Mouse (Mus musculus): ENCODE results near the gene Grsf1. TPM values are rescaled to one million over a fixed set of nuclear protein-coding genes. Genes with fewer than 3 reads are reported as not detected.

The Grsf1 gene
- polyA plus RNA-seq, 1 experiment from 2014 or later: 59.0 TPM

Other genes with a start within 250 kb of the Grsf1 start
- gene Ambn, start 220.2 kb downstream of the Grsf1 start, polyA plus RNA-seq (2015; fragmentation: Nextera tagmentation; extraction: Ambion mirVana): not detected in 2 replicates
- not detected in 2 replicates for gene Enam, start 188.2 kb downstream of the Grsf1 start, polyA plus RNA-seq (2015; fragmentation: Nextera tagmentation; extraction: Ambion mirVana)
- gene Jchain, start 148.3 kb downstream of the Grsf1 start, polyA plus RNA-seq (2015; fragmentation: Nextera tagmentation; extraction: Ambion mirVana): 0.11 and 0.17 TPM in 2 replicates
- gene Utp3, start 121.7 kb downstream of the Grsf1 start, polyA plus RNA-seq (2015; fragmentation: Nextera tagmentation; extraction: Ambion mirVana): 73.1 and 78.0 TPM in 2 replicates
- gene Rufy3, start 111.1 kb downstream of the Grsf1 start, polyA plus RNA-seq (2015; fragmentation: Nextera tagmentation; extraction: Ambion mirVana): 15.3 and 16.8 TPM in 2 replicates
- gene Mob1b, start 44.7 kb upstream of the Grsf1 start, polyA plus RNA-seq (2015; fragmentation: Nextera tagmentation; extraction: Ambion mirVana): 10.3 and 12.1 TPM in 2 replicates
- 41.4 and 47.1 TPM in 2 replicates for gene Dck, start 88.8 kb upstream of the Grsf1 start, polyA plus RNA-seq (2015; fragmentation: Nextera tagmentation; extraction: Ambion mirVana)
- 11.1 and 12.7 TPM in 2 replicates for gene Slc4a4, start 210.6 kb upstream of the Grsf1 start, polyA plus RNA-seq (2015; fragmentation: Nextera tagmentation; extraction: Ambion mirVana)